Mouse (Mus musculus) hindbrain, embryonic 15.5 days (tissue): ENCODE results near the gene Patj. TPM values are rescaled to one million over a fixed set of nuclear protein-coding genes. Genes with fewer than 3 reads are reported as not detected.

ENCODE experiments used
- ATAC-seq: fragments of 200-750 bp; cut with Nextera tagmentation; 2 replicates; pipeline ENCODE4 v1.8.0; 2017; ENCODE audit warnings: low read depth, moderate number of reproducible peaks, moderate TSS enrichment; ENCODE audit not compliant: low FRiP score
- H3K27ac ChIP-seq: fragments of 300-500 bp; sonication (generic); replicated peaks from 2 replicates; pipeline ENCODE4 v1.5.1; 2015; ENCODE audit warnings: mild to moderate bottlenecking, inconsistent platforms
- H3K27me3 ChIP-seq: fragments of 300-500 bp; sonication (generic); 2 replicates; pipeline ENCODE4 v1.6.1; 2015; ENCODE audit warnings: control low read depth, inconsistent platforms
- H3K36me3 ChIP-seq: fragments of 300-500 bp; sonication (generic); 2 replicates; pipeline ENCODE4 v1.6.1; 2015; ENCODE audit warnings: control low read depth, inconsistent platforms
- H3K4me1 ChIP-seq: fragments of 300-500 bp; sonication (generic); replicated peaks from 2 replicates; pipeline ENCODE4 v1.6.1; 2015; ENCODE audit warnings: control low read depth, inconsistent platforms
- H3K4me2 ChIP-seq: fragments of 300-500 bp; sonication (generic); 2 replicates; pipeline ENCODE4 v1.6.1; 2015; ENCODE audit warnings: moderate library complexity, mild to moderate bottlenecking, inconsistent platforms
- H3K4me3 ChIP-seq: fragments of 300-500 bp; sonication (generic); 2 replicates; pipeline ENCODE4 v1.5.1; 2015; ENCODE audit warnings: mild to moderate bottlenecking, inconsistent platforms
- H3K9ac ChIP-seq: fragments of 300-500 bp; sonication (generic); 2 replicates; pipeline ENCODE4 v1.6.1; 2015; ENCODE audit warnings: inconsistent platforms
- H3K9me3 ChIP-seq: fragments of 300-500 bp; sonication (generic); 2 replicates; pipeline ENCODE4 v1.6.1; 2016; ENCODE audit warnings: control low read depth, inconsistent platforms
- WGBS: fragments of 180-500 bp; shearing (Covaris S2); methylation state at CpG from one replicate; pipeline ENCODE4 v1.1.7; 2015; 5-methylcytosine and 5-hydroxymethylcytosine counted together
- microRNA-seq: library from miRNA; unstranded; fragments of <30 nt; microRNA quantifications from one replicate; pipeline ENCODE4, GENCODE M21; 2016
- polyA plus RNA-seq: library from polyadenylated mRNA; unstranded; fragments of >200 nt; fragmentation: Nextera tagmentation; extraction: Ambion mirVana; gene quantifications from 2 replicates; pipeline ENCODE4 v1.2.1, GENCODE M21; 2015

Gene Patj
- polyA plus RNA-seq, 1 experiment from 2014 or later = 10.8 TPM

DNA sequence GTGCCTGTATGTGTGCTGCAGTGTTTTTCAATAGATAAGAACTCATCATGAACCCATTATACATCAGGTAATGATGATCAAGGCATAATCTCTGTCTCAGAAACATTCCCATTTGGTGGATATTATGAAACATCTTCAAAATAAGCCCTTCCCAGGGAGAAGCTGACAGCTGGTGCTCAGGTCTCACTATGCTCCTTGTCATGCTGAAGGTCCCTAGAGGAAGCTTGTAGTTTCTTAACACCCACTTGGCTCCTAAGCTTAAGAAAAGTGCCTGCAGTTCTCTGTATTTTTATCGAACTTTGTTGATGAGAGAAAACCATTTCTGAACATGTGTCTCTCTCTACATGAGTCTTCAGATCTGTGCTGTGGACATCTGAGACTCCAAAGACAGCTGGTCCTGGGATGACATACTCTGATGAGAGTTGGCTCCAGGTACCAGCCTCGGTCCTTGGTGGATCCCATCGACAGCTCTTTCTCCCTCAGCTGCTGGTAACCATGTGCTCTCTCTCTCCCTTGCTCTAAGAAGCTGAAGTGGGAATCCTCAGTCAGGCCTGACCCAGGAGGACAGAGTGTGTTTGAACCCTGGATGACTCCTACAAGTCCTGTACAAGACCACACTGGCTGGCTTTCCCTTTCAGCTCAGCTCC lies 363.4 kb downstream of the Patj start:
- H3K27me3 ChIP-seq = no peaks in the 10 kb centered on the region
- no peak overlapping the region for H3K4me2 ChIP-seq
- no peak overlapping the region for H3K27ac ChIP-seq
- H3K9ac ChIP-seq = no peak overlapping the region
- no peaks in the 10 kb centered on the region for H3K9me3 ChIP-seq
- 72% methylated on average over 3 of the region's 3 CpGs for WGBS
- peaks cover 29% of the 10 kb centered on the region for H3K4me1 ChIP-seq
- no peaks in the 10 kb centered on the region for H3K36me3 ChIP-seq
- H3K4me3 ChIP-seq = no peak overlapping the region
- ATAC-seq = no peak

DNA sequence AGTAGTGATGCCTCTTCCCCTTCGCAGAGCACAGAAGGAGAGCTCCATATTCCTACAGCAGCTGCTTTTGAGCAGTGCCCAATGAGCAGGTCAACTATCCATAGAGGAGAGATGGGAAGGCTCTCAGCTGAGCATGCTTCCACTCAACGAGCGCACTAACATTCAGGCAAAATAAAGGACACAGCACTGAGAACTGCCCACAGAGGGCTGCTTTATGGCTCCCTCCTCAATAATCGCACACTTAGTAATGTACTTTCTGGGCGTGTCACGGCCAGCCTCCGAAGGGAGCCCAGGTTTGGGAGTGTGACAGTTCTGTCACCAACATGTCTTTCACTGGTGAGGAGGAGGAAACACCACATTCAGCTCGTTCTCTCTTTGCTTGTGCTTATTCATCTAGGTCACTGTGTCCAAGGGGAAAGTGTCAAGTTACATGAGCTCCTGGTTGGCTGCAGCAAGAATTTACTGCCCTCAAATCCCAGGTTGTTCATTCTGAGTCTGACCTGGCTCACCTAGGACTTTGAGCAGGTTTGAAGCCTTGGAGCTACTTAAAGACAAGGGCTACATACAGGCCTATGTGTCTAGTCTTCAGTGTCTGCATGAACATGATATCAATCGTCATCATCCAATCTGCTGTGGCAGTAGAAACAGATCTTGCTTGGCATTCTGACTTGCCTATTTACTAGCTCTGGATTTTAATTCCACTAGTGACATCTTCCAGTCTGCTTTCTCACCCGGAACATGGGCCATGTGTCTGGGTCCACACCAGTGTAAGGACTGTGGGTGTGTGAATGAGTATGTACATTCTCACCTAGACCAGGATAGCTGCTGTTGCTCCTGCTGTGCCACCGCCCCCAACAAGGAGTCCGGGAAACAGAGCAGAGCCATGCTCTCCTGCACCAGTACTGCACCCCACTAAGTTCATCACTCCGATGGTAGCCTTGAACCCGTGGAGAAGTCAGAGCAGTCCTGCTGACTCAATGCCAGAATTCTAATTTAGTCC lies 371.8 kb downstream of the Patj start:
- no peaks in the 10 kb centered on the region for H3K27me3 ChIP-seq
- H3K9ac ChIP-seq = no peak overlapping the region
- H3K4me3 ChIP-seq = no peak overlapping the region
- 82% methylated on average over 14 of the region's 14 CpGs for WGBS
- no peak overlapping the region for H3K27ac ChIP-seq
- no peak overlapping the region for H3K4me2 ChIP-seq
- no peaks in the 10 kb centered on the region for H3K36me3 ChIP-seq
- H3K9me3 ChIP-seq = no peaks in the 10 kb centered on the region
- H3K4me1 ChIP-seq = no peaks in the 10 kb centered on the region
- ATAC-seq = no peak

Small RNA genes lying within 50 kb of the gene (microRNA-seq; reads per million reads assigned to microRNA genes)
- not detected for gene Gm22625
- not detected for gene Gm26154

Other genes starting within 250 kb of the Patj start
- gene Tm2d1, start 12.5 kb upstream of the Patj start, polyA plus RNA-seq = 135 and 137 TPM in 2 replicates